Mouse (Mus musculus): ENCODE results near the gene Olfr1342. TPM values are rescaled to one million over a fixed set of nuclear protein-coding genes. Genes with fewer than 3 reads are reported as not detected.

Olfr1342 gene
- not detected for total RNA-seq (2021)

DNA sequence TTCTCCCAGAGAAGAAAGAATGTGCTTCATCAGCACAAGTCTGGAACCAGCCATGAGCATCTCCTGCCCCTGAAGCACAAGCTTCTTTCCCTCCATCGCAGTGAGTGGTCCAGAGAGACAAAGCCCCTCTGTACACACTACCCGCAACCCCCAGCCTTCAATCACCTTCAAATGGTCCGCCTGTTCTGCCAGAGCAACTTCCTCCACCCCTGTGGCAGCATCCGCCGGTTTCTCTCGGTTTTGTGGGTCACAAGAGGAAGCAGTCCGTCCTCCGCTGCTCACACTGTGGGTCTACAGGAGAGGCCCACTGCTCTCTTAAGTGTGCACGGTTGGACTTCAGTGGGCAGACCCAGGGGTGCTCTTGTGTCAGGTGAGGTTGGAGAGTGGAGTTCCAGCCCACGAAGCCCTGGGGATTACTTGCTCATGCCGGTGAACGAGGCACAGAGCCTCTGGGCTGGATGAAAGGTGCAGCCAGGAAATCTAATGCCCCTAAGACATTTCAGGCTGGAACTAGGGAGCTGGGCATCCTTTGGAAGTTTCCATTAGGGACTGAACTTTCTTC is at the start of gene Olfr1342:
TSS of gene Olfr1342 (minus strand) at position 345 of the 562 bp plus-strand sequence.
- no peak for DNase-seq

DNA sequence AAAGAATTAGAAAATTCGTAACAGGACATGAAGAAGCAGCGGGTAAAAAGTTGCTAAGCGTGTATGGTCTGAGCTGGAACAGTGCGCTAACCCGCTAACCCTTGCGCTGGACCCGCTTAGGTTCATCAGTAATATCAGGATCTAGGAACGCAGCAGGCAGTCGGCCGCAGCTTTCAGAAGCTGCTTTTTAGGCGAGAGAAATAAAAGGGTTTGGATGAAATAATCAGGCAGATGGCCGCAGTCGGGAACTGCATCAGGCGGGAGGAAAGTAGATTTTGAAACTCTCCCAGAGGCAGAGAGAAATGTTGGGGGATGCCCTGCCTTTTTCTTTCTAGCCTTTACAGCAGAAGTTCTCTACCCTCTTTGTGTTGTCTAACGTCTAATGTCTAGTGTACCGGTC is 49.3 kb upstream of the Olfr1342 start:
- DNase-seq = peak in 1 of 2 experiments; percentile 7

- no peak for DNase-seq
Observed at GRCm38 (mm10) chr4:118740988-118741698, 48.6 kb upstream of the Olfr1342 start.

- DNase-seq = no peak
Observed at GRCm38 (mm10) chr4:118739574-118739973, 47.0 kb upstream of the Olfr1342 start.

GRCm38 (mm10) chr4:118731875-118732274 is 39.3 kb upstream of the Olfr1342 start, which contains the start of gene Olfr1339:
Olfr1339 (plus strand) TSS chr4:118732175.
- DNase-seq = no peak

GRCm38 (mm10) chr4:118721742-118722483 is 29.4 kb upstream of the Olfr1342 start:
- DNase-seq = no peak

GRCm38 (mm10) chr4:118719838-118720237 is 27.3 kb upstream of the Olfr1342 start, which contains the start of gene Olfr1340:
Olfr1340 (plus strand) TSS chr4:118720138.
- no peak for DNase-seq

- DNase-seq = no peak
Observed at GRCm38 (mm10) chr4:118711656-118712055, 19.1 kb upstream of the Olfr1342 start.

GRCm38 (mm10) chr4:118708086-118708485 is 15.5 kb upstream of the Olfr1342 start:
- DNase-seq = no peak

DNA sequence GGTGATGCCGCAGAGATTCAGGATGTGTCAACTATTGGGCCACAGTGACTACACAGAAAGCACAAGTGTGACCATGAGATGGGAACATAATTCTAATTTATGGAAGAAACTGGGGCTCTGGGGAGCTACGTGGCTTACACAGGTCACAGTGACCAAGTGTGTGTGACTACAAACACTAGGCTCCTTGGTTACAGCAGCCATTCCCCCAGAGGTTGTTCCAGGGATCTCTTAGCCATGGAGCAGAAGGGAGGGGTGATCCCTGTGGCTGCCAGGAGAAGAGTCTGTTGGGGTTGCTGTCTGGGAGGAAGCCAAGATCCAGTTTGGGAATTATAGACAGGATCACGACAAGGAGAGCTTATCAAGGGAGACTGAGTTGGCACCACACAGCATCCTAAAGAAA is 10.7 kb upstream of the Olfr1342 start, which contains the start of gene Olfr1341:
TSS of gene Olfr1341 (plus strand) at position 301 of the 400 bp plus-strand sequence.
- no peak for DNase-seq

GRCm38 (mm10) chr4:118693812-118694211 is 1.3 kb upstream of the Olfr1342 start:
- DNase-seq = no peak

GRCm38 (mm10) chr4:118687086-118687485 is 5.5 kb downstream of the Olfr1342 start:
- no peak for DNase-seq

DNA sequence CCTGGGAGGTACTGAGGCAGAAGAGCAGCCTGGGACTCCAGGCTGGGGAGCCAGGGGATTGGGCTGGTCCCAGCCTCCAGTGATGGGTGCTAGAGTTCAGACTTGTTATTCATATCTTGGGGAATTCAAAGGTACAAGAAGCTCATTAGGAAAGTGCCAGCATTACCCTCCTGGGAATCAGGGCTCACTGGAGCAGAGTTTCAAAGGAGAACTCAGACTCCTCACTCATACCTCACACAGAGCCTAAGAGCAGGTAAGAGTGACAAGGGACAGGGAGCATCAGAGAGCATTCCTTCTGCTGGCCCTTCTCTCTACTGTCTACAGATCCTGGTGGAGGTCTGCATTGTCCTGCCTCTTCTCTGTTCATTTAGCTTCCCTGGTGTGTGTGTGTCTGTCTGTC is 33.9 kb downstream of the Olfr1342 start, which contains the start of gene Olfr62:
TSS of gene Olfr62 (plus strand) at position 301 of the 400 bp plus-strand sequence.
- DNase-seq = no peak

- peak; percentile 53 to 56 for DNase-seq
Observed at GRCm38 (mm10) chr4:118645234-118645633, 47.3 kb downstream of the Olfr1342 start.

- peak; percentile 11 to 17 for DNase-seq
Observed at GRCm38 (mm10) chr4:118642346-118643190, 50.0 kb downstream of the Olfr1342 start.

Other genes starting within 250 kb of the Olfr1342 start
- not detected for gene Mpl, start 235.2 kb downstream of the Olfr1342 start, total RNA-seq (2021)
- 1 to 10 TPM; 7.1 to 8.5 TPM for gene Tie1, start 202.7 kb downstream of the Olfr1342 start, total RNA-seq (2021)
- gene 2610528J11Rik, start 165.8 kb downstream of the Olfr1342 start, total RNA-seq (2021) = not detected
- gene Tmem125, start 148.7 kb downstream of the Olfr1342 start, total RNA-seq (2021) = 1 to 10 TPM; 5.6 to 8.1 TPM
- under 1 TPM; 0.78 to 0.90 TPM for gene Cfap57, start 72.0 kb downstream of the Olfr1342 start, total RNA-seq (2021)
- 10 to 100 TPM; 61.8 to 64.2 TPM for gene Ebna1bp2, start 72.0 kb downstream of the Olfr1342 start, total RNA-seq (2021)
- gene Olfr62, start 33.8 kb downstream of the Olfr1342 start, total RNA-seq (2021) = not detected
- not detected for gene Olfr1341, start 10.8 kb upstream of the Olfr1342 start, total RNA-seq (2021)
- gene Olfr1340, start 27.4 kb upstream of the Olfr1342 start, total RNA-seq (2021) = not detected
- gene Olfr1339, start 39.4 kb upstream of the Olfr1342 start, total RNA-seq (2021) = not detected
- gene Olfr1338, start 66.0 kb upstream of the Olfr1342 start, total RNA-seq (2021) = not detected
- not detected for gene Olfr1337, start 89.8 kb upstream of the Olfr1342 start, total RNA-seq (2021)
- gene Olfr1335, start 117.2 kb upstream of the Olfr1342 start, total RNA-seq (2021) = not detected
- gene Olfr1333, start 143.5 kb upstream of the Olfr1342 start, total RNA-seq (2021) = not detected
- not detected for gene Olfr1331, start 171.9 kb upstream of the Olfr1342 start, total RNA-seq (2021)
- not detected for gene Olfr1330, start 195.8 kb upstream of the Olfr1342 start, total RNA-seq (2021)
- not detected for gene Olfr1329, start 224.7 kb upstream of the Olfr1342 start, total RNA-seq (2021)
- gene Olfr1328, start 245.9 kb upstream of the Olfr1342 start, total RNA-seq (2021) = not detected